Mouse (Mus musculus) myocyte (in vitro differentiated cells): ENCODE results near the gene St3gal3.

ENCODE experiments used
- E2F4 ChIP-seq: IDR thresholded peaks from one replicate; pipeline ENCODE4 v1.6.1; 2011; ENCODE audit warnings: mild to moderate bottlenecking, control low read depth, moderate library complexity; ENCODE audit not compliant: insufficient read depth
- MAX ChIP-seq: IDR thresholded peaks from one replicate; pipeline ENCODE4 v1.6.1; 2011; ENCODE audit warnings: low read depth, mild to moderate bottlenecking, control low read depth
- MYOD1 ChIP-seq, 3 experiments: IDR thresholded peaks; one replicate each; pipeline ENCODE4 v1.6.1; 2011; ENCODE audit warnings: control low read depth in 2 of 3, low read depth in 2 of 3, mild to moderate bottlenecking in 2 of 3, moderate library complexity in 1 of 3; ENCODE audit not compliant: insufficient read length in 2 of 3, control insufficient read depth in 1 of 3
- MYOG ChIP-seq, 3 experiments: IDR thresholded peaks; one replicate each; pipeline ENCODE4 v1.6.1; 2011; ENCODE audit warnings: control low read depth in 2 of 3, low read depth in 2 of 3, mild to moderate bottlenecking in 2 of 3; ENCODE audit not compliant: insufficient read length in 2 of 3, control insufficient read depth in 1 of 3, insufficient read depth in 1 of 3
- POLR2A ChIP-seq: IDR thresholded peaks from one replicate; pipeline ENCODE4 v1.6.1; 2011; ENCODE audit warnings: low read depth, mild to moderate bottlenecking, control low read depth, moderate library complexity; ENCODE audit not compliant: insufficient read length
- POLR2AphosphoS2 ChIP-seq: IDR thresholded peaks from one replicate; pipeline ENCODE4 v1.6.1; 2011; ENCODE audit warnings: low read depth, control low read depth; ENCODE audit not compliant: insufficient read length
- TCF12 ChIP-seq: IDR thresholded peaks from one replicate; pipeline ENCODE4 v1.6.1; 2011; ENCODE audit warnings: mild to moderate bottlenecking, control low read depth; ENCODE audit not compliant: poor library complexity, insufficient read depth, severe bottlenecking
- TCF3 ChIP-seq: IDR thresholded peaks from one replicate; pipeline ENCODE4 v1.6.1; 2011; ENCODE audit warnings: low read depth, control low read depth; ENCODE audit not compliant: insufficient read length
- USF1 ChIP-seq: IDR thresholded peaks from one replicate; pipeline ENCODE4 v1.6.1; 2011; ENCODE audit warnings: low read depth, mild to moderate bottlenecking, control low read depth, moderate library complexity

DNA sequence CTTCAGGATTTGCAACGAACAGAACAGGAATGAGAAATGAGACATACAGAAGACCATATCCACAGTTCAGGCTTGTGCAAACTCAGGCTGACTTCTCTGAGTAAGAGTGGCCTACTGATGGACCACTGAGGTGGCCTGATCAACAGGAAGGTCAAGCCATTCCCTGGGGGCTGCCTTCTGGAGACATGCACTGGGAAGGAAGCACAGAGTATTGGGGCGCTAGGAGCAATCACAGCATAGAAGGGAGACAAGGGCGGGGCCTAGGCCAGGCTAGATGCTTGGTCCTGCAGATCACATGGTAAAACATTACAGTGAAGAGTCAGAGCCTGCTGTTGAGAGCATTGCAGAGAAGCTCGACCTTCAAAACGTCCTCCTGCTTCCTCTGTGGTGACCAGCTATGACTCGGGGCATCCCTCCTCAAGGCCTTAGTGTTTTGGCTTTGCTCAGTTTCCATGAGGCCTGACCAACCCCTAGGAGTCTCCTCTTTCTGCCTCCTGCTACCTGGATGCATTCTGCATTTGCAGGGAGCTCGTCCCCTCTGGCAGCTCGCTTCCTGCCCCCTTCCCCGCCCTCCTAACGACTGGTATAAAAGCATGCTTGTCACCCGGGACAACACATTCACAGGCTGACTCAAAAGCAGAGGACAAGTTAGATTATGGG lies 74.8 kb downstream of the St3gal3 start:
- TF ChIP-seq MYOD1 (IDR thresholded peaks at IDR 0.05; ENCODE audit: control insufficient read depth in 1 of 3, insufficient read length in 2 of 3, low read depth in 2 of 3) (no peak), TCF12 (no peak), USF1 (no peak), MAX (no peak), POLR2A (no peak), POLR2AphosphoS2 (no peak), E2F4 (no peak), TCF3 (no peak), MYOG (IDR thresholded peaks at IDR 0.05; ENCODE audit: control insufficient read depth in 1 of 3, insufficient read depth in 1 of 3, insufficient read length in 2 of 3, low read depth in 2 of 3) (no peak)
